Mouse (Mus musculus) limb, embryonic 10.5 days (tissue): ENCODE results near the gene Trmt10c. TPM values are rescaled to one million over a fixed set of nuclear protein-coding genes. Genes with fewer than 3 reads are reported as not detected.

ENCODE experiments used
- microRNA-seq: library from miRNA; unstranded; fragments of <30 nt; microRNA quantifications from one replicate; pipeline ENCODE4, GENCODE M21; 2017
- polyA plus RNA-seq: library from polyadenylated mRNA; unstranded; fragments of >200 nt; fragmentation: Nextera tagmentation; extraction: Ambion mirVana; gene quantifications from 2 replicates; pipeline ENCODE4 v1.2.1, GENCODE M21; 2016

The Trmt10c gene
- polyA plus RNA-seq, 1 experiment from 2014 or later, result 35.2 TPM

Small RNAs within 50 kb of the gene (microRNA-seq; reads per million reads assigned to microRNA genes)
- gene Gm24047, result not detected

Other genes starting within 250 kb of the Trmt10c start
- gene Nfkbiz, start 198.9 kb downstream of the Trmt10c start, polyA plus RNA-seq, result 2.6 and 3.0 TPM in 2 replicates
- 0.55 and 0.82 TPM in 2 replicates for gene Nxpe3, start 142.5 kb downstream of the Trmt10c start, polyA plus RNA-seq
- 14.2 and 15.6 TPM in 2 replicates for gene Cep97, start 103.0 kb downstream of the Trmt10c start, polyA plus RNA-seq
- gene Rpl24, start 71.5 kb downstream of the Trmt10c start, polyA plus RNA-seq, result 711 and 800 TPM in 2 replicates
- gene Zbtb11, start 63.9 kb downstream of the Trmt10c start, polyA plus RNA-seq, result 16.0 and 19.2 TPM in 2 replicates
- gene Pcnp, start 8.1 kb downstream of the Trmt10c start, polyA plus RNA-seq, result 276 and 293 TPM in 2 replicates
- gene Senp7, start 10.5 kb upstream of the Trmt10c start, polyA plus RNA-seq, result 22.8 and 31.6 TPM in 2 replicates
- gene Impg2, start 166.5 kb upstream of the Trmt10c start, polyA plus RNA-seq, result 0.03 and 0.05 TPM in 2 replicates